Mouse (Mus musculus): ENCODE data around the gene Gabarapl1. TPM values are rescaled to one million over a fixed set of nuclear protein-coding genes. Genes with fewer than 3 reads are reported as not detected.
"Not testable (repeated sequence)": the region's sequence is repeated elsewhere in the genome, so short reads cannot be mapped to it uniquely, and the experiment has no call there.

The Gabarapl1 gene
- 40.3 and 41.3 TPM in 2 replicates for polyA plus RNA-seq (2015; fragmentation: Nextera tagmentation; extraction: Ambion mirVana)

- Histone ChIP-seq H3K4me1 (peaks cover 26% of the 10 kb centered on the region), H3K4me2 (peak within 1 kb of the TSS; percentile 81), H3K9ac (peak within 1 kb of the TSS; percentile 86), H3K27ac (replicated peaks) (peak within 1 kb of the TSS; percentile 57), H3K4me3 (peak within 1 kb of the TSS; percentile 76), H3K27me3 (replicated peaks) (no peaks in the 10 kb centered on the region), H3K9me3 (no peaks in the 10 kb centered on the region), H3K36me3 (peaks cover 11% of the 10 kb centered on the region)
- peak; percentile 72 for ATAC-seq (ENCODE audit: extremely low read depth, insufficient number of reproducible peaks, low FRiP score, low TSS enrichment)
- WGBS = under 1% methylated on average over 55 of the region's 55 CpGs
Observed at GRCm38 (mm10) chr6:129532942-129533860, at the start of gene Gabarapl1. TSS of gene Gabarapl1 (plus strand) at chr6:129533160.

GRCm38 (mm10) chr6:129494924-129495323 is 38.0 kb upstream of the Gabarapl1 start:
- Histone ChIP-seq H3K4me1 (no peaks in the 10 kb centered on the region), H3K9ac (no peak overlapping the region), H3K36me3 (no peaks in the 10 kb centered on the region), H3K4me2 (no peak overlapping the region), H3K9me3 (no peaks in the 10 kb centered on the region), H3K27me3 (replicated peaks) (no peaks in the 10 kb centered on the region), H3K4me3 (no peak overlapping the region), H3K27ac (replicated peaks) (no peak overlapping the region)
- no peak for ATAC-seq (ENCODE audit: extremely low read depth, insufficient number of reproducible peaks, low FRiP score, low TSS enrichment)
- 69% methylated on average over 4 of the region's 4 CpGs for WGBS

GRCm38 (mm10) chr6:129497345-129498218 is 35.4 kb upstream of the Gabarapl1 start:
- ATAC-seq (ENCODE audit: extremely low read depth, insufficient number of reproducible peaks, low FRiP score, low TSS enrichment) = no peak
- WGBS = 80% methylated on average over 3 of the region's 3 CpGs
- Histone ChIP-seq H3K4me2 (no peak overlapping the region), H3K9me3 (peaks cover 7% of the 10 kb centered on the region; the same call in 1 of the 2 replicates), H3K27me3 (replicated peaks) (no peaks in the 10 kb centered on the region), H3K9ac (no peak overlapping the region), H3K36me3 (no peaks in the 10 kb centered on the region), H3K4me3 (no peak overlapping the region), H3K4me1 (no peaks in the 10 kb centered on the region), H3K27ac (replicated peaks) (no peak overlapping the region)

GRCm38 (mm10) chr6:129499516-129499915 is 33.4 kb upstream of the Gabarapl1 start:
- not testable (repeated sequence) for ATAC-seq (ENCODE audit: extremely low read depth, insufficient number of reproducible peaks, low FRiP score, low TSS enrichment); H3K4me1 ChIP-seq; H3K4me3 ChIP-seq; H3K27me3 ChIP-seq (replicated peaks); H3K27ac ChIP-seq (replicated peaks); H3K4me2 ChIP-seq; H3K36me3 ChIP-seq; H3K9ac ChIP-seq
- WGBS = 67% methylated on average over 1 of the region's 1 CpGs
- H3K9me3 ChIP-seq = peaks cover 20% of the 10 kb centered on the region; the same call in 1 of the 2 replicates

GRCm38 (mm10) chr6:129503471-129503870 is 29.5 kb upstream of the Gabarapl1 start:
- ATAC-seq (ENCODE audit: extremely low read depth, insufficient number of reproducible peaks, low FRiP score, low TSS enrichment) = no peak
- H3K4me2 ChIP-seq = no peak overlapping the region
- H3K9me3 ChIP-seq = peaks cover 20% of the 10 kb centered on the region; the same call in 1 of the 2 replicates
- H3K4me1 ChIP-seq = 0 out of 2 replicates have a peak, but pooled peaks cover 5% of the 10 kb centered on the region
- no peak overlapping the region for H3K27ac ChIP-seq (replicated peaks)
- 68% methylated on average over 2 of the region's 2 CpGs for WGBS
- H3K4me3 ChIP-seq = no peak overlapping the region
- H3K27me3 ChIP-seq (replicated peaks) = no peaks in the 10 kb centered on the region
- H3K36me3 ChIP-seq = no peaks in the 10 kb centered on the region
- H3K9ac ChIP-seq = no peak overlapping the region

- H3K36me3 ChIP-seq = no peaks in the 10 kb centered on the region
- WGBS = 42% methylated on average over 9 of the region's 9 CpGs
- peaks cover 8% of the 10 kb centered on the region; the same call in 1 of the 2 replicates for H3K4me1 ChIP-seq
- H3K9ac ChIP-seq = no peak within 1 kb of the TSS
- H3K4me2 ChIP-seq = no peak within 1 kb of the TSS
- no peak within 1 kb of the TSS for H3K27ac ChIP-seq (replicated peaks)
- no peaks in the 10 kb centered on the region for H3K27me3 ChIP-seq (replicated peaks)
- H3K4me3 ChIP-seq = no peak within 1 kb of the TSS
- peaks cover 18% of the 10 kb centered on the region; the same call in 1 of the 2 replicates for H3K9me3 ChIP-seq
- ATAC-seq (ENCODE audit: extremely low read depth, insufficient number of reproducible peaks, low FRiP score, low TSS enrichment) = no peak
Observed at GRCm38 (mm10) chr6:129507024-129507423, 25.9 kb upstream of the Gabarapl1 start, which contains the start of gene Olr1. TSS of gene Olr1 (minus strand) at chr6:129507165.

GRCm38 (mm10) chr6:129510120-129510911 is 22.6 kb upstream of the Gabarapl1 start:
- whole genome bisulfite sequencing = 61% methylated on average over 6 of the region's 6 CpGs
- no peak overlapping the region for H3K9ac ChIP-seq
- no peak overlapping the region for H3K4me3 ChIP-seq
- H3K4me1 ChIP-seq = peaks cover 17% of the 10 kb centered on the region
- H3K9me3 ChIP-seq = no peaks in the 10 kb centered on the region
- no peak for ATAC-seq (ENCODE audit: extremely low read depth, insufficient number of reproducible peaks, low FRiP score, low TSS enrichment)
- no peak overlapping the region for H3K4me2 ChIP-seq
- H3K27me3 ChIP-seq (replicated peaks) = no peaks in the 10 kb centered on the region
- no peaks in the 10 kb centered on the region for H3K36me3 ChIP-seq
- no peak overlapping the region for H3K27ac ChIP-seq (replicated peaks)

GRCm38 (mm10) chr6:129512367-129512766 is 20.6 kb upstream of the Gabarapl1 start, which contains the start of gene Tmem52b:
TSS of gene Tmem52b (plus strand) at chr6:129512555.
- no peak for ATAC-seq (ENCODE audit: extremely low read depth, insufficient number of reproducible peaks, low FRiP score, low TSS enrichment)
- Histone ChIP-seq H3K36me3 (no peaks in the 10 kb centered on the region), H3K4me3 (no peak within 1 kb of the TSS), H3K9me3 (no peaks in the 10 kb centered on the region), H3K4me1 (peaks cover 12% of the 10 kb centered on the region), H3K4me2 (no peak within 1 kb of the TSS), H3K9ac (no peak within 1 kb of the TSS), H3K27me3 (replicated peaks) (no peaks in the 10 kb centered on the region), H3K27ac (replicated peaks) (peak within 1 kb of the TSS; percentile 48; the same call in 1 of the 2 replicates)
- WGBS = 64% methylated on average over 3 of the region's 3 CpGs

- H3K9me3 ChIP-seq = no peaks in the 10 kb centered on the region
- H3K9ac ChIP-seq = no peak overlapping the region
- no peak overlapping the region for H3K4me2 ChIP-seq
- no peaks in the 10 kb centered on the region for H3K27me3 ChIP-seq (replicated peaks)
- no peak overlapping the region for H3K4me3 ChIP-seq
- peak overlapping the region; percentile 48; the same call in 1 of the 2 replicates for H3K27ac ChIP-seq (replicated peaks)
- no peaks in the 10 kb centered on the region for H3K36me3 ChIP-seq
- peaks cover 12% of the 10 kb centered on the region for H3K4me1 ChIP-seq
- ATAC-seq (ENCODE audit: extremely low read depth, insufficient number of reproducible peaks, low FRiP score, low TSS enrichment) = no peak
- 62% methylated on average over 8 of the region's 8 CpGs for WGBS
Observed at GRCm38 (mm10) chr6:129512868-129513267, 20.1 kb upstream of the Gabarapl1 start.

GRCm38 (mm10) chr6:129513409-129513808 is 19.6 kb upstream of the Gabarapl1 start:
- Histone ChIP-seq H3K9ac (no peak overlapping the region), H3K4me2 (no peak overlapping the region), H3K9me3 (no peaks in the 10 kb centered on the region), H3K4me3 (no peak overlapping the region), H3K36me3 (no peaks in the 10 kb centered on the region), H3K27ac (replicated peaks) (peak overlapping the region; percentile 16; the same call in 1 of the 2 replicates), H3K4me1 (peaks cover 12% of the 10 kb centered on the region), H3K27me3 (replicated peaks) (no peaks in the 10 kb centered on the region)
- no peak for ATAC-seq (ENCODE audit: extremely low read depth, insufficient number of reproducible peaks, low FRiP score, low TSS enrichment)
- 30% methylated on average over 1 of the region's 1 CpGs for WGBS

Measured in heart, embryonic 13.5 days (tissue).